Mouse (Mus musculus) gastrocnemius, adult 2 months (tissue): Measurements from ENCODE around the gene Fut8. TPM values are rescaled to one million over a fixed set of nuclear protein-coding genes. Genes with fewer than 3 reads are reported as not detected.

Experiments used
- DNase-seq: peaks from one replicate; pipeline ENCODE4 v3.0.0; 2022
- H3K27ac ChIP-seq: fragments of 200-600 bp; 2 replicates; pipeline ENCODE4 v1.8.1; 2022; ENCODE audit warnings: mild to moderate bottlenecking
- H3K4me3 ChIP-seq: fragments of 200-600 bp; 2 replicates; pipeline ENCODE4 v1.8.1; 2022; ENCODE audit warnings: mild to moderate bottlenecking, moderate library complexity
- CTCF ChIP-seq: fragments of 200-600 bp; IDR thresholded peaks from 2 replicates; pipeline ENCODE4 v1.8.1; 2022; ENCODE audit warnings: antibody characterized with exemption, mild to moderate bottlenecking, moderate library complexity
- intact Hi-C: fragments of 180-260 bp; cut with DNase I; formaldehyde crosslinking; loops from one replicate; pipeline ENCODE4 v1.15.1; 2025
- total RNA-seq, 2 experiments: library from RNA; stranded (reverse); gene quantifications; 2 replicates each; pipeline ENCODE4 v1.2.3; 2021

Fut8 gene
- total RNA-seq, 2 experiments from 2014 or later, result 14.9 to 16.5 TPM

DNA sequence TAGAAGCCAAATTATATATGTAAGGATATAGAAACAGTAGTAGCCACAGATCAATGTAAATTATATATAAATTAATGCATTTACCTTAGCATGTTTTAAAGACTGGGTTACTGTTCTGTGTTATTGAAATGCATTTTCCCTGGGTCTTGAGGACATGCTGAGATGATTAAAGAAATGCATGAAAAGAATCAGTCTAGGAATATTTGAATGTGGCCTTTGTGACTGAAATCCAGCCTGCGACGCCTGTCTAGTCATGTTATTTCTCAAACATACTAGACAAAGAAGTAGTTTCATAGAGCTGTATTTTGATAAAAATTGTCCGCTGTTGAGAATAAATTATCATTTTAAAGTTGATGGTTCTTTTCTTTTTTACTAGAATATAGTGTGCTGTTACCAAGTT is 188.2 kb downstream of the Fut8 start:
- no peak for DNase-seq
- intact Hi-C loops, result no loop called here
- H3K4me3 ChIP-seq, result no peak overlapping the region
- no peak overlapping the region for H3K27ac ChIP-seq
- no peak for TF ChIP-seq CTCF

DNA sequence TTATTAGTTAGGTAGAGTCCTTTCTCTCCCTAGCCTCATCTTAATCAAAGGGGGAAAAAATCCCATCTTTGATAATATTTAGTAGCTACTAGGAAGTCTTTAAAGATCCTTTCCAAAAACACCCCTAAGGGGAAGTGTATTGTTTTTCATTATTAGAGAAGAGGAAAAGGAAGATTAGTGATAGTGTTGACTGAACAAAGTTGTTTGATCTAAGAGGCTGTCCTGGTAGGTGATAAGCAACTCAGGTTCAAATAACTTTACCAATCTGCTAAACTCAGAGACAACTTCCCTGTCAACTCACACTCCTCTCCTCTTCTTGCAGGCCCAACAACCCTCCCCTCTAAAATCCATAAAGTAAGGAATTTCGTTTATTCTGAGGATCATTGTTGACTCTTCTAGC is 190.2 kb downstream of the Fut8 start:
- Histone ChIP-seq H3K27ac (no peak overlapping the region), H3K4me3 (no peak overlapping the region)
- intact Hi-C loops, result no loop called here
- DNase-seq, result no peak
- no peak for TF ChIP-seq CTCF

DNA sequence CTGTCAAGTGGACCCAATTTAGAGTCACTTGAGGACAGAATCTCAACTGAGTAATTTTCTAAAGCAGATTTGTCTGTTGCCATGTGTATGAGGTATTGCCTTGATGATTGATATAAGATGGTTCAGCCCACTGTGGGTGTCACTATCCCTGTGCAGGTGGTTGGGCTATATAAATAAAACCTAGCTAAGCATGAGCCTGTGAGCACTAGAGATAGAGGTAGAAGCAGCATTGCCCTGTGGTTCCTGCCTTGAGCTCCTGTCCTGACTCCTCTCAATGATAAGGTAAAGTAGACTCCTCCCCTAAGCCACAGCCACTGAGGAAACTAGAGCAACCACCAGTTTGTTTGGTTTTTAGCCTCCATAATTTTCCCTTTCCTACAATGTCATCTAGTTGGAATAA is 191.5 kb downstream of the Fut8 start:
- intact Hi-C loops, result no loop called here
- DNase-seq, result no peak
- Histone ChIP-seq H3K27ac (no peak overlapping the region), H3K4me3 (no peak overlapping the region)
- TF ChIP-seq CTCF, result no peak

DNA sequence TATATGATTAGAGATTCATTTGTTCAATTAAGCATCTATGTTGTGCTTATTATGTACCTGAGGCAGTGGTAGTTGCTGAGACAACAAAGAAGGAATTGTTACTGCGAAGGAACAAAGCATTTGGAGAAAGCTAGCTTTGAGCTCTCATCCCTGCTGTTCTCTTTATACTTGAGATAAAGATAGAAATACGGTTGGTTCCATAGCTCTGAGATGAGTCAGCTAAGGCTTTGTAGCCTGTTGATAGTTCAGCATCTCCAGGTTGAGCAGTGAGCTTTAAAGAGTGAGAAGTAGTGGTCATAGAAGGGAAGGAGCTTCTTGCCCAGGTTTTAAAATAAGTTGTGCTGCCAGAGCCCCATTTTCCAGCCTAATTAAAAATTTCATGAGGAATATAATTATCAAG is 198.8 kb downstream of the Fut8 start:
- no peak overlapping the region for H3K4me3 ChIP-seq
- no peak overlapping the region for H3K27ac ChIP-seq
- intact Hi-C loops, result no loop called here
- no peak for DNase-seq
- TF ChIP-seq CTCF, result no peak

DNA sequence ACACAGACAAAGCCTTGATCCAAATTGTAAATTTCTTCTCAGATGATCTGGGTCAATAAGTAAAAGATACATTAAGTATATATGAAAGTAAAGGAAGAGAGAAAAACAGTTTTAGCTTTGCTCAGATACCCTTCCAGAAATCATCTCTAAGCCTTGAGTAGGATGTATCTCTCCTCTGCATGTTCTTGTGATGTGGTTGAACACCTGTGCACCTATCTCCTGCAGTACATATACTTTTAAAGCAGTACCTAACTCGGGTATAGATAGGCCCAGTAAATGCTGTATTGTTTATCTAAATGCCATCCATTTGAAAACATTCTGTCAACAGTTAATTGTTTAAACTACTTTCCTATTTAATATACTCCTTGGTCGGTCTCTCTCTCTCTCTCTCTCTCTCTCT is 212.9 kb downstream of the Fut8 start:
- H3K27ac ChIP-seq, result no peak overlapping the region
- no peak for DNase-seq
- intact Hi-C loops, result no loop called here
- no peak overlapping the region for H3K4me3 ChIP-seq
- TF ChIP-seq CTCF, result no peak

DNA sequence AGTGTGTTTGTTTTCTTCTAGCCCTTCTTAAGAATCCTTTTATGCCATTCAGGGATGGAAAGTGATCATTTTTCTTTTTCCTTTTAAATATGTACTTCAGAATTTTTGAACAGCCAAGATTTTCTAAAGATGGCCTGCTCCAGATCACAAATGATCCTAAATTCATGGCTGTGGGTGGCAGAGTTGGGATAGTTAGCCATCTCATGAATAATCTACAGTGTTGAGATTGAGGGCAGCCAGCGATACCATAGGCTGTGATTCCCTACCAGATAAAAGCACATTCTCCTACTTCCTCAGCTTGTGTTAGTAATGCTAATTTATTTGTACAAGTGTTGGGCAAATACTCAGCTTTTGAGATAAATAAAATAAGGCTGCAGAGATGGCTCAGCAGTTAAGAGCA is 228.3 kb downstream of the Fut8 start:
- Histone ChIP-seq H3K27ac (no peak overlapping the region), H3K4me3 (no peak overlapping the region)
- TF ChIP-seq CTCF, result no peak
- no peak for DNase-seq
- intact Hi-C loops, result no loop called here

DNA sequence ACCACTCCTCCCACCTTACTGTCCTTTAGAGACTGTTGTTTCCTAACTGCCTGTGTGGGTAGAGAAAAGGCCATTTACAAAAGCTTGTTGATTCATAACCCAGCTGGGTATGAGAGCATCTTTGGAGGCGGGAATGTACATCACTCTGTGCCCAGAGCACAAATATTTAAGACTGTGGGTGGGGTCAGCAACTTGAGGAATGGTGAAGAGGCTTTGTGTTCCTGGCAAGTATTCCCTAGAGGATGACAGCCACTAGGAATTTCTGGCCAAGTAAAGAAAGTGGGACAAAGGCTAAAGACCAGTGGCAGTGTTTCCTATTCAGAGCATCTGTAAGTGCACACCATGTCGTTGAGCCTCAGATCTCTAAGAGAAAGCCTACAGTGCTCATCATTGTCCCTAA is 242.0 kb downstream of the Fut8 start:
- TF ChIP-seq CTCF, result no peak
- intact Hi-C loops, result no loop called here
- DNase-seq, result no peak
- Histone ChIP-seq H3K27ac (no peak overlapping the region), H3K4me3 (no peak overlapping the region)

DNA sequence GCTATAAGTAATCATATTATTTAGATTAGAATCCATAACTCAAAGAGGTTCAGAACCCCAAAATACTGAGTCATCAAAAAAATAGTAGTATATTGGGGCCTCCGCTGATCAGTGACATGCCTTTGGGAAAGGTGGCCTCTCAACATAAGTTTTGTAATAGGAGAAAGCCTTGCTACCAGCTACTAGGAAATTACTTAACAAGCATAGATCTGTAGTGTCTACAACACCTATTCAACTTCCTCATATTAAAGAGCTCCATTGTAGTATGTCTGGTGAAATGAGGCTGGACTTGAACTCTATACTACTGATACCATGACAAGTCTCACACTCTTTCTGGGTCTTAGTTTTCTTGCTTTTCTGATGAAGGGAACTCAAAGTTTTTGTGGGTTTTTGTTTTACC is 243.2 kb downstream of the Fut8 start:
- no peak overlapping the region for H3K27ac ChIP-seq
- no peak overlapping the region for H3K4me3 ChIP-seq
- no peak for TF ChIP-seq CTCF
- intact Hi-C loops, result no loop called here
- DNase-seq, result no peak

DNA sequence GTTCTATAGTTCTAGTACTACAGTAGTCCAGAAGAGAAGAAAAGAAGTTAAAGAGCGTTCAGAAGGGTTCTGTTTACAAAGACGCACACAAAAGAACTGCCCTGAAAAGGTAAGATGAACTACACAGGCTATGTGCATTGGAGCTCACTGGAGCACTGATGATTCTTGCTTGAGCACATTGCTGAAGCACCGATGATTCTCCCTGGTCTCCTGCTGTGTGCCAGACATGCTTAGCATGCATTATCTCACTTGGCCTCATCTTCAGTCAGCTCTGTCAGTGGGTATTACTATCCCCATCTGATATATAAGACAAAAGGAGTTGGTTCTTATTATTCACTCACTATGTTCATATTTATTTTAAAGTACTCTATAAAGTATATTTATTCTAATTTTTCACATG is 243.9 kb downstream of the Fut8 start:
- H3K4me3 ChIP-seq, result no peak overlapping the region
- no peak overlapping the region for H3K27ac ChIP-seq
- intact Hi-C loops, result no loop called here
- no peak for DNase-seq
- no peak for TF ChIP-seq CTCF

DNA sequence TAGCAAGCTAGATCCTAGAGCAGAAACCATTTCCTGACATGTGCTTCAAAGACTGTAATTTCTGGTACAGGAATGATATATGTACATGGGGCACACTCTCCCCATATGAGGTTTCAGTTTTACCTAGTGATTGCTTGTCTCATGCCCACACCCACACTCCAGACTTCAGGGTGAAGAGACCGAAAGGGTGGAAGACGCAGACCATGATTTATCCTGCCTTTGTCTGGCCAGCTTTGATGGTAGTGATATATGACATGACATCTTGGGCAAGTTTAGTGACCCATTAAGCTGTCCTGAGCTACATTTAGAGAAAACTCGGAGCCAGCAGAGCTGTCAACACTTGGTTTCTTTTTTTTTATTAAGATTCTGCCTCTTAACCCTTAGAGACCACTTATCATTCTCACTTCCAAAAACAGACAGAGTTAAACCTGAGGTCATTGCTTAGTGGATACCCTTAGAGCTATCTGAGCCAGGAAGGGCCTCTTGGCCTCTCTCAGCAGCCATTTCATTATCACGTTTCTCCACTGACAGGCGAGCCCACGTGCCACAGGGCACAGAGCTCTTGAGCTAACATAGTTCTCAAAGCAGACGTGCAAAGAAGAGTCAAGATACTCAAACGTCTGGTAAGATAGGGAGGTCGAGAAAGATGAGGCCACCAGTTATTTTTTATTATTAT is 245.4 kb downstream of the Fut8 start:
- no peak for DNase-seq
- H3K27ac ChIP-seq, result no peak overlapping the region
- intact Hi-C loops, result no loop called here
- no peak for TF ChIP-seq CTCF
- H3K4me3 ChIP-seq, result no peak overlapping the region

DNA sequence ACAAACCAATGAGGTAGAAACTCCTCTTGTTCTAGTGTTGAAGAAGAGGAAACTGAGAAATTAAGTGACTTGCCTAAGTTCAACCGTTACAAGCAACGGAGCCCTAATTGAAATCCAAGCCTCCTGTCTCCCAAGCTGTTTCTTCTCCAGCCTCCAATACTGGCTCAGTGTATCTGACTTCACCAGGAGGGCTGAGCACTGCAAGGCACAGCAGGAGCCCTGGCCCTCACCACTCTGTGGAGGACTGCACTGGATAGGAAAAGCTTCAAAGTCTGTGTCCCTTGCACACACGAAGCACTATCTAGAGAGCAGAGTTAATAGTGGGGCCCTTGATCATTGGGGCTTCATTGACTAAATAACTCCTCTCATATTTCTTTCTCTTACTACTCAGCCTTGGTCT is 246.8 kb downstream of the Fut8 start:
- no peak for DNase-seq
- H3K4me3 ChIP-seq, result no peak overlapping the region
- no peak for TF ChIP-seq CTCF
- no peak overlapping the region for H3K27ac ChIP-seq
- intact Hi-C loops, result no loop called here

DNA sequence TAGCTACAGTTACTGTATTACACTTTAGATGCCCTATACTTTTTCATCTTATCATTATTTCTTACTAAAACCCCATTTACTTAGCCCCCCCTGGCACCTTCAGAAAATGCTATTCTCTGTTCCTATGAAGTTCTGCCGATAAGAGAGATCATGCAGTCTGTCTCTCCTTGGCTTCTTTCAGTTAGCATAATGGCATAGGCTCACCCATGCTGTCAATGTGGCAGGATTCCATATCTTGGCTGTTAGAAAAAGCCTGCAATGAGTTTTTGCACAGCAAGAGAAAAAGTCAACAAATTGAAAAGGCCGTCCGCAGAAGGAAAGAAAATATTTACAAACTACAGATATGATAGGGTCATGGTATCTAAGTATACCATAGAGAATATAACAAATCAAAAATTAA is 253.6 kb downstream of the Fut8 start:
- intact Hi-C loops, result no loop called here
- Histone ChIP-seq H3K4me3 (no peak overlapping the region), H3K27ac (no peak overlapping the region)
- no peak for TF ChIP-seq CTCF
- no peak for DNase-seq

DNA sequence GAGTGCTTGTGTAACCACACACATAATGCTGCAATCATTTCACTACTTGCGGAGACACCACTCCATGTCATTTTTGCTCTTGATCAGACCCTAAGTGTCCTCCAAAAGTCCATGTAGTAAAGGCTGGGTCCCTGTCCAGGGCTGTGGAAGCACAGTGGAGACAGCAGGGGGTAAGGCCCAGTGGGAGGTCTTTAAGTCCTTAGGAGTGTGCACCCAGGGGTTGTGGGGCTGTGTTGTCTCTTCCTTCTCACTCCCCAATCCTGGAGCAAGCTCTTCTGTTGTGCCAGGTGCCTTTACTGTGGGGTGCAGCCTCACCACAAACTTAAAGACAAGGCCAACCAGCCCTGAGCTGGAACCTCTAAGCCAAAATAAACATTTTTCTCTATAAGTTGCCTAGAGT is 257.9 kb downstream of the Fut8 start:
- intact Hi-C loops, result no loop called here
- TF ChIP-seq CTCF, result no peak
- H3K27ac ChIP-seq, result no peak overlapping the region
- no peak for DNase-seq
- no peak overlapping the region for H3K4me3 ChIP-seq

DNA sequence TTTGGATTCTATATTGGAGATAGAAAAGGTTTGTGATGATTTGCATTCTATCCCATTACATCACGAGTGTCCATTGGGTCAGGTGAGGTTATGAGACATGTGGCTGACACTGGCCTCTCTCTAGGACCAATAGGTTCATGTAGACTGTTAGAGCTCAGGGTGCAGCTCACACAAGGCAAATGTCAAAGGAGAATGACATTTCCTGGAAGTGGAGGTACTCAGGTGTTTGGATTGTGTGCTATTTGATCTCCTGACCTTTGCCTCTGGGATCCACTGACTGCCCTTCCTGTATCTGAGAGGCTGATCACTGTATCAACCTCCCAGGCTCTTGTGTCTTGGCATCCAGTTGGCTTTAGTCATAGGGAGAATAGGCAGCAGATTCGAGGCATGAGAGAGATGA is 260.2 kb downstream of the Fut8 start:
- intact Hi-C loops, result no loop called here
- TF ChIP-seq CTCF, result no peak
- Histone ChIP-seq H3K4me3 (no peak overlapping the region), H3K27ac (no peak overlapping the region)
- DNase-seq, result no peak
